ENCODE assay signal across 9 mouse cellular contexts in genomic region chr17:40837308-40837707, GRCm38 (mm10). TPM values are rescaled to one million over a fixed set of nuclear protein-coding genes. Genes with fewer than 3 reads are reported as not detected.
DNase-seq lines count a peak whose midpoint lies in the region; ATAC-seq and TF ChIP-seq lines count a peak whose summit lies in the region.
"Had no signal": no experiment of that assay in that cellular context is flagged by ENCODE, and none has a peak within 500 bp of the region (broad histone marks: within the 10 kb centered on the region; RNA-seq: fewer than 3 reads in every experiment).

No protein-coding gene starts in this region.

- H3K27me3 ChIP-seq in forebrain, embryonic 15.5 days, result no peaks in the 10 kb centered on the region
- H3K27me3 ChIP-seq in forebrain, embryonic 11.5 days (ENCODE audit: control insufficient read depth, insufficient read depth, low read length), result no peaks in the 10 kb centered on the region
- H3K27me3 ChIP-seq in testis, adult 2 months (ENCODE audit: control insufficient read depth, insufficient read depth, low read length), result no peaks in the 10 kb centered on the region
- no peaks in the 10 kb centered on the region for H3K27me3 ChIP-seq in hindbrain, postnatal 0 days (ENCODE audit: insufficient read depth, low read length)
- H3K27me3 ChIP-seq: neural tube, embryonic 13.5 days had no signal

- DNase-seq in forebrain, embryonic 11.5 days (ENCODE audit: low spot score), result no peak
- no peak for DNase-seq in testis, postnatal 14 days (ENCODE audit: low spot score)
- DNase-seq in hindbrain, postnatal 0 days (ENCODE audit: low spot score), result peak; percentile 53
- peak; percentile 3 for DNase-seq in skeletal muscle tissue, adult 2 months (ENCODE audit: low read depth, low spot score)
- DNase-seq in thymus, postnatal 0 days (ENCODE audit: low spot score), result no peak
- no peak for DNase-seq in layer of hippocampus, adult 8-10 months (ENCODE audit: low spot score in 2 of 2)

- no peak overlapping the region for H3K4me2 ChIP-seq in forebrain, embryonic 15.5 days (replicated peaks)
- H3K4me2 ChIP-seq in forebrain, embryonic 11.5 days (ENCODE audit: low read depth, low read length, severe bottlenecking), result no peak overlapping the region
- H3K4me2 ChIP-seq in hindbrain, postnatal 0 days (ENCODE audit: low read depth, low read length), result no peak overlapping the region
- H3K4me2 ChIP-seq: neural tube, embryonic 13.5 days had no signal

- ATAC-seq in forebrain, embryonic 15.5 days (replicated peaks), result peak; percentile 46; the same call in 1 of the 2 replicates
- no peak for ATAC-seq in forebrain, embryonic 11.5 days (replicated peaks; ENCODE audit: low FRiP score)
- peak; percentile 66 for ATAC-seq in hindbrain, postnatal 0 days

- H3K4me3 ChIP-seq in forebrain, embryonic 15.5 days, result no peak overlapping the region
- H3K4me3 ChIP-seq in forebrain, embryonic 11.5 days (ENCODE audit: low read depth, low read length), result no peak overlapping the region
- H3K4me3 ChIP-seq in testis, adult 2 months (ENCODE audit: control insufficient read depth, low read depth, low read length), result no peak overlapping the region
- no peak overlapping the region for H3K4me3 ChIP-seq in hindbrain, postnatal 0 days (ENCODE audit: low read length)
- H3K4me3 ChIP-seq: neural tube, embryonic 13.5 days had no signal

- no peaks in the 10 kb centered on the region for H3K4me1 ChIP-seq in forebrain, embryonic 15.5 days
- no peaks in the 10 kb centered on the region for H3K4me1 ChIP-seq in forebrain, embryonic 11.5 days (replicated peaks; ENCODE audit: control insufficient read depth, insufficient read depth, low read length)
- H3K4me1 ChIP-seq in testis, adult 2 months (ENCODE audit: control insufficient read depth, insufficient read depth, low read length), result no peaks in the 10 kb centered on the region
- no peaks in the 10 kb centered on the region for H3K4me1 ChIP-seq in hindbrain, postnatal 0 days (ENCODE audit: insufficient read depth, low read length)
- H3K4me1 ChIP-seq: neural tube, embryonic 13.5 days had no signal

- H3K9ac ChIP-seq in forebrain, embryonic 15.5 days (replicated peaks), result no peak overlapping the region
- H3K9ac ChIP-seq in forebrain, embryonic 11.5 days (ENCODE audit: low read length), result no peak overlapping the region
- H3K9ac ChIP-seq in hindbrain, postnatal 0 days (replicated peaks; ENCODE audit: low read length), result no peak overlapping the region
- H3K9ac ChIP-seq: neural tube, embryonic 13.5 days had no signal

- TF ChIP-seq POLR2A in testis, adult 2 months (IDR thresholded peaks at IDR 0.05; ENCODE audit: control insufficient read depth, low read depth, low read length), result no peak

- H3K36me3 ChIP-seq in forebrain, embryonic 15.5 days, result no peaks in the 10 kb centered on the region
- H3K36me3 ChIP-seq in forebrain, embryonic 11.5 days (ENCODE audit: control insufficient read depth, insufficient read depth, low read length), result no peaks in the 10 kb centered on the region
- H3K36me3 ChIP-seq in testis, adult 2 months (ENCODE audit: control insufficient read depth, insufficient read depth, low read length), result no peaks in the 10 kb centered on the region
- no peaks in the 10 kb centered on the region for H3K36me3 ChIP-seq in hindbrain, postnatal 0 days (ENCODE audit: insufficient read depth, low read length)
- H3K36me3 ChIP-seq: neural tube, embryonic 13.5 days had no signal

- 0 out of 2 replicates have a peak, but pooled peaks have one; percentile 1 for TF ChIP-seq CTCF in testis, adult 2 months (IDR thresholded peaks at IDR 0.05; ENCODE audit: control insufficient read depth, insufficient read depth, insufficient replicate concordance, low read depth, low read length)
- TF ChIP-seq CTCF in hindbrain, postnatal 0 days (IDR thresholded peaks at IDR 0.05; ENCODE audit: low read depth), result peak; percentile 59

- no peaks in the 10 kb centered on the region for H3K9me3 ChIP-seq in forebrain, embryonic 15.5 days
- no peaks in the 10 kb centered on the region for H3K9me3 ChIP-seq in forebrain, embryonic 11.5 days (ENCODE audit: control insufficient read depth, low read length)
- no peaks in the 10 kb centered on the region for H3K9me3 ChIP-seq in hindbrain, postnatal 0 days (ENCODE audit: low read length)
- H3K9me3 ChIP-seq: neural tube, embryonic 13.5 days had no signal

- no peak overlapping the region for H3K27ac ChIP-seq in forebrain, embryonic 15.5 days (replicated peaks)
- no peak overlapping the region for H3K27ac ChIP-seq in forebrain, embryonic 11.5 days (ENCODE audit: low read depth, low read length)
- no peak overlapping the region for H3K27ac ChIP-seq in testis, adult 2 months (ENCODE audit: control insufficient read depth, insufficient read depth, low read depth, low read length)
- H3K27ac ChIP-seq in hindbrain, postnatal 0 days, result no peak overlapping the region
- H3K27ac ChIP-seq: neural tube, embryonic 13.5 days had no signal

RNA-seq across cellular contexts. Expression of gene Rhag, which starts 26.4 kb away (rescaled TPM):
- 0.15 and 0.17 TPM in 2 replicates for polyA plus RNA-seq in forebrain, embryonic 15.5 days (2015; fragmentation: Nextera tagmentation; extraction: Ambion mirVana)
- polyA plus RNA-seq in forebrain, embryonic 11.5 days (2014; fragmentation: Nextera tagmentation; extraction: Ambion mirVana), result 6.9 and 8.8 TPM in 2 replicates
- polyA plus RNA-seq in testis, adult 2 months (2012; rRNA removed), result 0.04 TPM in 1 of 2 replicates, not detected in the other
- total RNA-seq in hindbrain, postnatal 0 days (2014; rRNA removed), result not detected in 2 replicates
- not detected in 2 replicates for polyA plus RNA-seq in hindbrain, postnatal 0 days (2015; fragmentation: Nextera tagmentation; extraction: Ambion mirVana)
- polyA plus RNA-seq in thymus, postnatal 0 days (2015; fragmentation: Nextera tagmentation; extraction: Ambion mirVana), result 0.09 and 0.13 TPM in 2 replicates
- not detected for total RNA-seq in layer of hippocampus, adult 8-10 months (2022)

RNA-seq across cellular contexts. Expression of gene Crisp2, which starts 30.5 kb away (rescaled TPM):
- not detected in 2 replicates for polyA plus RNA-seq in forebrain, embryonic 15.5 days (2015; fragmentation: Nextera tagmentation; extraction: Ambion mirVana)
- polyA plus RNA-seq in forebrain, embryonic 11.5 days (2014; fragmentation: Nextera tagmentation; extraction: Ambion mirVana), result not detected in 2 replicates
- polyA plus RNA-seq in testis, adult 2 months (2012; rRNA removed), result 1,252 and 1,484 TPM in 2 replicates
- not detected in 2 replicates for total RNA-seq in hindbrain, postnatal 0 days (2014; rRNA removed)
- 0.20 TPM in 1 of 2 replicates, not detected in the other for polyA plus RNA-seq in hindbrain, postnatal 0 days (2015; fragmentation: Nextera tagmentation; extraction: Ambion mirVana)
- polyA plus RNA-seq in thymus, postnatal 0 days (2015; fragmentation: Nextera tagmentation; extraction: Ambion mirVana), result not detected in 2 replicates
- not detected for total RNA-seq in layer of hippocampus, adult 8-10 months (2022)
- polyA plus RNA-seq: neural tube, embryonic 13.5 days had no signal

RNA-seq across cellular contexts. Expression of gene 9130008F23Rik, which starts 43.1 kb away (rescaled TPM):
- polyA plus RNA-seq in forebrain, embryonic 15.5 days (2015; fragmentation: Nextera tagmentation; extraction: Ambion mirVana), result 0.31 and 0.70 TPM in 2 replicates
- polyA plus RNA-seq in forebrain, embryonic 11.5 days (2014; fragmentation: Nextera tagmentation; extraction: Ambion mirVana), result 0.95 and 1.1 TPM in 2 replicates
- 0.23 and 0.28 TPM in 2 replicates for polyA plus RNA-seq in testis, adult 2 months (2012; rRNA removed)
- 1.2 and 1.9 TPM in 2 replicates for total RNA-seq in hindbrain, postnatal 0 days (2014; rRNA removed)
- 0.89 TPM in 2 replicates for polyA plus RNA-seq in hindbrain, postnatal 0 days (2015; fragmentation: Nextera tagmentation; extraction: Ambion mirVana)
- 0.59 and 0.67 TPM in 2 replicates for polyA plus RNA-seq in thymus, postnatal 0 days (2015; fragmentation: Nextera tagmentation; extraction: Ambion mirVana)
- total RNA-seq in layer of hippocampus, adult 8-10 months (2022), result under 1 TPM in 1 of 4 experiments, not detected in 3; 0.43 TPM

Comparison
In these comparisons a context has a peak if more than half of its experiments do, and no peak if none do; other contexts are left out.
1. DNase-seq: peak in hindbrain, postnatal 0 days (single experiment) and skeletal muscle tissue, adult 2 months (single experiment); none in forebrain, embryonic 11.5 days (single experiment), testis, postnatal 14 days (single experiment), thymus, postnatal 0 days (single experiment) and layer of hippocampus, adult 8-10 months (0 of 2).
2. RNA of gene Crisp2, which starts 30.5 kb away (polyA plus RNA-seq): 1,252 to 1,484 TPM in testis, adult 2 months; not detected in forebrain, embryonic 15.5 days, not detected in forebrain, embryonic 11.5 days, 0.20 TPM in hindbrain, postnatal 0 days and not detected in thymus, postnatal 0 days; every median in the first group is over 1,000 times any median in the second.